Mouse (Mus musculus) cortical plate, adult 2 months (tissue): ENCODE measurements around the gene Zfp617.

Experiments used
- CTCF ChIP-seq: fragments of 200-500 bp; IDR thresholded peaks from 2 replicates; pipeline ENCODE4 v1.5.1; 2011; ENCODE audit warnings: mild to moderate bottlenecking, control low read depth, low read length; ENCODE audit not compliant: insufficient read depth; ENCODE audit errors: extremely low read depth
- POLR2A ChIP-seq: fragments of 200-500 bp; IDR thresholded peaks from 2 replicates; pipeline ENCODE4 v1.6.1; 2011; ENCODE audit warnings: mild to moderate bottlenecking, low read length, control low read depth; ENCODE audit not compliant: insufficient read depth; ENCODE audit errors: extremely low read depth

DNA sequence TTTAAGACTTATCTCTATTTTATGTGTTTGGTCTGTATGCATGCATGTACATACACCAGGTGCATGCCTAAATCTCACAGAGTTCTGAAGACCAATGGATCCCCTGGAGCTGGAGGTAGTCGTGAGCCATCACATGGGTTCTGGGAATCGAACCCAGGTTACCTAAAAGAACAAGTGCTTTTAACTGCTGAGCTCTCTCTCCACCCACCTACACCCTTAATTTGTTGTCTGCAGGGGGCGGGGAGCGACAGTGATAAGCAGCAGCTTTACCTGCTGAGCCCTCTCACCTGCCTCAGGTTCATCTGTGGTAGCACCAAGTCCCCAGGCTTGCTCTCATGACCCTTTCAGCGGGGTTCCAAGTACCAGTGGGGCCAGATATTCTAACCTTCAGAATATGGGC is 53.4 kb downstream of the Zfp617 start:
- no peak for TF ChIP-seq CTCF
- no peak for TF ChIP-seq POLR2A
